Mouse (Mus musculus) hindbrain, embryonic 15.5 days (tissue): Measurements from ENCODE around the gene Matk. TPM values are rescaled to one million over a fixed set of nuclear protein-coding genes. Genes with fewer than 3 reads are reported as not detected.

Experiments
- ATAC-seq: fragments of 200-750 bp; cut with Nextera tagmentation; 2 replicates; pipeline ENCODE4 v1.8.0; 2017; ENCODE audit warnings: low read depth, moderate number of reproducible peaks, moderate TSS enrichment; ENCODE audit not compliant: low FRiP score
- H3K27ac ChIP-seq: fragments of 300-500 bp; sonication (generic); replicated peaks from 2 replicates; pipeline ENCODE4 v1.5.1; 2015; ENCODE audit warnings: mild to moderate bottlenecking, inconsistent platforms
- H3K27me3 ChIP-seq: fragments of 300-500 bp; sonication (generic); 2 replicates; pipeline ENCODE4 v1.6.1; 2015; ENCODE audit warnings: control low read depth, inconsistent platforms
- H3K36me3 ChIP-seq: fragments of 300-500 bp; sonication (generic); 2 replicates; pipeline ENCODE4 v1.6.1; 2015; ENCODE audit warnings: control low read depth, inconsistent platforms
- H3K4me1 ChIP-seq: fragments of 300-500 bp; sonication (generic); replicated peaks from 2 replicates; pipeline ENCODE4 v1.6.1; 2015; ENCODE audit warnings: control low read depth, inconsistent platforms
- H3K4me2 ChIP-seq: fragments of 300-500 bp; sonication (generic); 2 replicates; pipeline ENCODE4 v1.6.1; 2015; ENCODE audit warnings: moderate library complexity, mild to moderate bottlenecking, inconsistent platforms
- H3K4me3 ChIP-seq: fragments of 300-500 bp; sonication (generic); 2 replicates; pipeline ENCODE4 v1.5.1; 2015; ENCODE audit warnings: mild to moderate bottlenecking, inconsistent platforms
- H3K9ac ChIP-seq: fragments of 300-500 bp; sonication (generic); 2 replicates; pipeline ENCODE4 v1.6.1; 2015; ENCODE audit warnings: inconsistent platforms
- H3K9me3 ChIP-seq: fragments of 300-500 bp; sonication (generic); 2 replicates; pipeline ENCODE4 v1.6.1; 2016; ENCODE audit warnings: control low read depth, inconsistent platforms
- WGBS: fragments of 180-500 bp; shearing (Covaris S2); methylation state at CpG from one replicate; pipeline ENCODE4 v1.1.7; 2015; 5-methylcytosine and 5-hydroxymethylcytosine counted together
- microRNA-seq: library from miRNA; unstranded; fragments of <30 nt; microRNA quantifications from one replicate; pipeline ENCODE4, GENCODE M21; 2016
- polyA plus RNA-seq: library from polyadenylated mRNA; unstranded; fragments of >200 nt; fragmentation: Nextera tagmentation; extraction: Ambion mirVana; gene quantifications from 2 replicates; pipeline ENCODE4 v1.2.1, GENCODE M21; 2015

Matk gene
- polyA plus RNA-seq, 1 experiment from 2014 or later: 49.7 TPM

- Histone ChIP-seq H3K4me3 (no peak overlapping the region), H3K36me3 (peaks cover 80% of the 10 kb centered on the region), H3K4me2 (no peak overlapping the region), H3K9ac (no peak overlapping the region), H3K9me3 (no peaks in the 10 kb centered on the region), H3K27me3 (no peaks in the 10 kb centered on the region), H3K27ac (no peak overlapping the region), H3K4me1 (no peaks in the 10 kb centered on the region)
- 94% methylated on average over 5 of the region's 5 CpGs for WGBS
- no peak for ATAC-seq
These were observed 56.8 kb downstream of the Matk start for GRCm38 (mm10) chr10:81309571-81309970.

Small RNA genes lying within 50 kb of the gene (microRNA-seq; reads per million reads assigned to microRNA genes)
- 21.1 reads per million, percentile 34 among the genes with 10 or more reads in this experiment for gene Mir3057

Other genes with a start within 250 kb of the Matk start
- 19.1 and 21.4 TPM in 2 replicates for gene Gng7, start 238.0 kb upstream of the Matk start, polyA plus RNA-seq
- gene Diras1, start 227.3 kb upstream of the Matk start, polyA plus RNA-seq: 71.6 and 81.6 TPM in 2 replicates
- gene Slc39a3, start 215.5 kb upstream of the Matk start, polyA plus RNA-seq: 46.3 and 53.0 TPM in 2 replicates
- gene Sgta, start 192.8 kb upstream of the Matk start, polyA plus RNA-seq: 310 and 331 TPM in 2 replicates
- 51.2 and 51.3 TPM in 2 replicates for gene Thop1, start 182.9 kb upstream of the Matk start, polyA plus RNA-seq
- gene Creb3l3, start 154.1 kb upstream of the Matk start, polyA plus RNA-seq: 0.30 and 0.39 TPM in 2 replicates
- 248 and 259 TPM in 2 replicates for gene Map2k2, start 147.0 kb upstream of the Matk start, polyA plus RNA-seq
- gene Zbtb7a, start 117.7 kb upstream of the Matk start, polyA plus RNA-seq: 15.3 and 16.2 TPM in 2 replicates
- gene Pias4, start 85.0 kb upstream of the Matk start, polyA plus RNA-seq: 52.2 and 61.2 TPM in 2 replicates
- 532 and 536 TPM in 2 replicates for gene Eef2, start 76.3 kb upstream of the Matk start, polyA plus RNA-seq
- gene Dapk3, start 69.9 kb upstream of the Matk start, polyA plus RNA-seq: 69.7 and 70.1 TPM in 2 replicates
- 0.13 and 0.31 TPM in 2 replicates for gene 4930442H23Rik, start 69.1 kb upstream of the Matk start, polyA plus RNA-seq
- gene Nmrk2, start 50.9 kb upstream of the Matk start, polyA plus RNA-seq: 0.10 TPM in 1 of 2 replicates, not detected in the other
- 80.6 and 85.5 TPM in 2 replicates for gene Atcay, start 22.1 kb upstream of the Matk start, polyA plus RNA-seq
- gene Zfr2, start 19.8 kb upstream of the Matk start, polyA plus RNA-seq: 30.3 and 34.0 TPM in 2 replicates
- gene Mrpl54, start 14.0 kb downstream of the Matk start, polyA plus RNA-seq: 121 and 144 TPM in 2 replicates
- 38.3 and 38.6 TPM in 2 replicates for gene Apba3, start 14.0 kb downstream of the Matk start, polyA plus RNA-seq
- 5.9 and 6.2 TPM in 2 replicates for gene Tjp3, start 38.6 kb downstream of the Matk start, polyA plus RNA-seq
- gene Pip5k1c, start 40.0 kb downstream of the Matk start, polyA plus RNA-seq: 130 and 151 TPM in 2 replicates
- gene Cactin, start 68.2 kb downstream of the Matk start, polyA plus RNA-seq: 33.8 and 35.1 TPM in 2 replicates
- 4.7 and 5.2 TPM in 2 replicates for gene Tbxa2r, start 75.8 kb downstream of the Matk start, polyA plus RNA-seq
- not detected in 2 replicates for gene Gipc3, start 90.3 kb downstream of the Matk start, polyA plus RNA-seq
- gene Hmg20b, start 97.5 kb downstream of the Matk start, polyA plus RNA-seq: 39.0 and 39.9 TPM in 2 replicates
- gene Mfsd12, start 104.6 kb downstream of the Matk start, polyA plus RNA-seq: 21.0 and 21.1 TPM in 2 replicates
- gene 4930404N11Rik, start 112.9 kb downstream of the Matk start, polyA plus RNA-seq: 1.1 TPM in 2 replicates
- 147 and 152 TPM in 2 replicates for gene Fzr1, start 125.6 kb downstream of the Matk start, polyA plus RNA-seq
- gene Dohh, start 131.5 kb downstream of the Matk start, polyA plus RNA-seq: 92.2 and 94.0 TPM in 2 replicates
- 6.2 and 6.6 TPM in 2 replicates for gene Gm48551, start 131.5 kb downstream of the Matk start, polyA plus RNA-seq
- gene Gm48552, start 136.1 kb downstream of the Matk start, polyA plus RNA-seq: 2.1 and 2.7 TPM in 2 replicates
- 1.4 and 1.8 TPM in 2 replicates for gene Smim24, start 140.1 kb downstream of the Matk start, polyA plus RNA-seq
- 26.6 and 28.0 TPM in 2 replicates for gene Nfic, start 202.7 kb downstream of the Matk start, polyA plus RNA-seq
- gene Celf5, start 229.8 kb downstream of the Matk start, polyA plus RNA-seq: 70.0 and 77.6 TPM in 2 replicates
- gene Ncln, start 243.5 kb downstream of the Matk start, polyA plus RNA-seq: 66.5 and 72.7 TPM in 2 replicates
- gene S1pr4, start 247.2 kb downstream of the Matk start, polyA plus RNA-seq: 0.83 and 0.86 TPM in 2 replicates